Mouse (Mus musculus): Measurements from ENCODE around the gene Gm21969. TPM values are rescaled to one million over a fixed set of nuclear protein-coding genes. Genes with fewer than 3 reads are reported as not detected.

Gene Gm21969
- polyA plus RNA-seq, 1 experiment from 2014 or later: not detected

- Histone ChIP-seq H3K27ac (ENCODE audit: poor library complexity, severe bottlenecking) (peak overlapping the region; percentile 96), H3K27me3 (replicated peaks) (no peaks in the 10 kb centered on the region), H3K9me3 (replicated peaks) (no peaks in the 10 kb centered on the region), H3K4me3 (peak overlapping the region; percentile 30), H3K4me1 (replicated peaks) (peaks cover 87% of the 10 kb centered on the region), H3K9ac (peak overlapping the region; percentile 67), H3K4me2 (peak overlapping the region; percentile 67), H3K36me3 (no peaks in the 10 kb centered on the region)
- WGBS: under 1% methylated on average over 12 of the region's 12 CpGs
- peak; percentile 83 for ATAC-seq (ENCODE audit: insufficient number of reproducible peaks, low FRiP score)
Observed at GRCm38 (mm10) chr4:139598950-139599518, 4.0 kb upstream of the Gm21969 start.

- peaks cover 66% of the 10 kb centered on the region for H3K4me1 ChIP-seq (replicated peaks)
- ATAC-seq (ENCODE audit: insufficient number of reproducible peaks, low FRiP score): no peak
- H3K4me3 ChIP-seq: no peak overlapping the region
- H3K9me3 ChIP-seq (replicated peaks): no peaks in the 10 kb centered on the region
- H3K27me3 ChIP-seq (replicated peaks): no peaks in the 10 kb centered on the region
- H3K4me2 ChIP-seq: peak overlapping the region; percentile 41
- WGBS: 30% methylated on average over 7 of the region's 7 CpGs
- peaks cover 21% of the 10 kb centered on the region for H3K36me3 ChIP-seq
- peak overlapping the region; percentile 86 for H3K27ac ChIP-seq (ENCODE audit: poor library complexity, severe bottlenecking)
- peak overlapping the region; percentile 44; the same call in 1 of the 2 replicates for H3K9ac ChIP-seq
Observed at GRCm38 (mm10) chr4:139601519-139602356, 1.2 kb upstream of the Gm21969 start.

GRCm38 (mm10) chr4:139605216-139605615 lies 2.2 kb downstream of the Gm21969 start:
- H3K4me3 ChIP-seq: no peak overlapping the region
- H3K4me1 ChIP-seq (replicated peaks): peaks cover 31% of the 10 kb centered on the region
- H3K9ac ChIP-seq: no peak overlapping the region
- no peak overlapping the region for H3K27ac ChIP-seq (ENCODE audit: poor library complexity, severe bottlenecking)
- no peaks in the 10 kb centered on the region for H3K27me3 ChIP-seq (replicated peaks)
- WGBS: 83% methylated on average over 11 of the region's 11 CpGs
- H3K36me3 ChIP-seq: peaks cover 45% of the 10 kb centered on the region
- no peak for ATAC-seq (ENCODE audit: insufficient number of reproducible peaks, low FRiP score)
- H3K9me3 ChIP-seq (replicated peaks): no peaks in the 10 kb centered on the region
- H3K4me2 ChIP-seq: no peak overlapping the region

GRCm38 (mm10) chr4:139606732-139607131 lies 3.7 kb downstream of the Gm21969 start:
- Histone ChIP-seq H3K4me3 (no peak overlapping the region), H3K27ac (ENCODE audit: poor library complexity, severe bottlenecking) (no peak overlapping the region), H3K36me3 (peaks cover 45% of the 10 kb centered on the region), H3K27me3 (replicated peaks) (no peaks in the 10 kb centered on the region), H3K4me1 (replicated peaks) (peaks cover 20% of the 10 kb centered on the region), H3K4me2 (no peak overlapping the region), H3K9ac (no peak overlapping the region), H3K9me3 (replicated peaks) (no peaks in the 10 kb centered on the region)
- WGBS: 88% methylated on average over 5 of the region's 5 CpGs
- ATAC-seq (ENCODE audit: insufficient number of reproducible peaks, low FRiP score): no peak

- H3K4me1 ChIP-seq (replicated peaks): 0 out of 2 replicates have a peak, but pooled peaks cover 4% of the 10 kb centered on the region
- no peak overlapping the region for H3K4me2 ChIP-seq
- peaks cover 62% of the 10 kb centered on the region for H3K36me3 ChIP-seq
- no peak overlapping the region for H3K4me3 ChIP-seq
- peaks cover 9% of the 10 kb centered on the region; the same call in 1 of the 2 replicates for H3K9me3 ChIP-seq (replicated peaks)
- H3K27me3 ChIP-seq (replicated peaks): no peaks in the 10 kb centered on the region
- 62% methylated on average over 4 of the region's 4 CpGs for WGBS
- no peak overlapping the region for H3K27ac ChIP-seq (ENCODE audit: poor library complexity, severe bottlenecking)
- no peak overlapping the region for H3K9ac ChIP-seq
- ATAC-seq (ENCODE audit: insufficient number of reproducible peaks, low FRiP score): no peak
Observed at GRCm38 (mm10) chr4:139608975-139609374, 6.0 kb downstream of the Gm21969 start.

- ATAC-seq (ENCODE audit: insufficient number of reproducible peaks, low FRiP score): no peak
- 53% methylated on average over 6 of the region's 6 CpGs for WGBS
- peaks cover 67% of the 10 kb centered on the region for H3K36me3 ChIP-seq
Observed at GRCm38 (mm10) chr4:139610954-139611353, 8.0 kb downstream of the Gm21969 start.

GRCm38 (mm10) chr4:139611542-139611953 lies 8.6 kb downstream of the Gm21969 start:
- 4% methylated on average over 10 of the region's 10 CpGs for WGBS
- H3K4me3 ChIP-seq: 0 out of 2 replicates have a peak overlapping the region, but pooled peaks have one; percentile 14
- H3K36me3 ChIP-seq: peaks cover 61% of the 10 kb centered on the region
- H3K27me3 ChIP-seq (replicated peaks): no peaks in the 10 kb centered on the region
- H3K9me3 ChIP-seq (replicated peaks): peaks cover 10% of the 10 kb centered on the region; the same call in 1 of the 2 replicates
- H3K4me1 ChIP-seq (replicated peaks): peaks cover 14% of the 10 kb centered on the region
- peak overlapping the region; percentile 59 for H3K4me2 ChIP-seq
- ATAC-seq (ENCODE audit: insufficient number of reproducible peaks, low FRiP score): peak; percentile 61
- peak overlapping the region; percentile 33; the same call in 1 of the 2 replicates for H3K9ac ChIP-seq
- peak overlapping the region; percentile 69 for H3K27ac ChIP-seq (ENCODE audit: poor library complexity, severe bottlenecking)

More at GRCm38 (mm10) chr4:139610954-139611353, 8.0 kb downstream of the Gm21969 start:
- peak overlapping the region; percentile 69 for H3K27ac ChIP-seq (ENCODE audit: poor library complexity, severe bottlenecking)
- H3K4me1 ChIP-seq (replicated peaks): peaks cover 11% of the 10 kb centered on the region
- H3K4me3 ChIP-seq: no peak overlapping the region
- H3K27me3 ChIP-seq (replicated peaks): no peaks in the 10 kb centered on the region
- H3K9me3 ChIP-seq (replicated peaks): peaks cover 10% of the 10 kb centered on the region; the same call in 1 of the 2 replicates
- H3K9ac ChIP-seq: no peak overlapping the region; the same call in 1 of the 2 replicates
- H3K4me2 ChIP-seq: peak overlapping the region; percentile 59; the same call in 1 of the 2 replicates

GRCm38 (mm10) chr4:139614524-139615260 lies 11.7 kb downstream of the Gm21969 start:
- H3K27me3 ChIP-seq (replicated peaks): no peaks in the 10 kb centered on the region
- peaks cover 10% of the 10 kb centered on the region; the same call in 1 of the 2 replicates for H3K9me3 ChIP-seq (replicated peaks)
- ATAC-seq (ENCODE audit: insufficient number of reproducible peaks, low FRiP score): no peak
- H3K9ac ChIP-seq: no peak overlapping the region
- no peak overlapping the region for H3K4me2 ChIP-seq
- peaks cover 20% of the 10 kb centered on the region for H3K4me1 ChIP-seq (replicated peaks)
- no peak overlapping the region for H3K27ac ChIP-seq (ENCODE audit: poor library complexity, severe bottlenecking)
- H3K4me3 ChIP-seq: no peak overlapping the region
- WGBS: 87% methylated on average over 21 of the region's 21 CpGs
- peaks cover 45% of the 10 kb centered on the region for H3K36me3 ChIP-seq

- ATAC-seq (ENCODE audit: insufficient number of reproducible peaks, low FRiP score): peak; percentile 92
- peaks cover 10% of the 10 kb centered on the region; the same call in 1 of the 2 replicates for H3K9me3 ChIP-seq (replicated peaks)
- 11% methylated on average over 24 of the region's 24 CpGs for WGBS
- H3K27ac ChIP-seq (ENCODE audit: poor library complexity, severe bottlenecking): peak overlapping the region; percentile 38; the same call in 1 of the 2 replicates
- H3K4me1 ChIP-seq (replicated peaks): peaks cover 16% of the 10 kb centered on the region
- H3K4me2 ChIP-seq: peak overlapping the region; percentile 71
- peak overlapping the region; percentile 63 for H3K9ac ChIP-seq
- peak overlapping the region; percentile 49 for H3K4me3 ChIP-seq
- peaks cover 49% of the 10 kb centered on the region for H3K36me3 ChIP-seq
- no peaks in the 10 kb centered on the region for H3K27me3 ChIP-seq (replicated peaks)
Observed at GRCm38 (mm10) chr4:139616276-139617000, 13.5 kb downstream of the Gm21969 start.

- peak overlapping the region; percentile 63; the same call in 1 of the 2 replicates for H3K9ac ChIP-seq
- H3K27me3 ChIP-seq (replicated peaks): no peaks in the 10 kb centered on the region
- peak overlapping the region; percentile 71 for H3K4me2 ChIP-seq
- H3K4me1 ChIP-seq (replicated peaks): peaks cover 15% of the 10 kb centered on the region
- 55% methylated on average over 3 of the region's 3 CpGs for WGBS
- H3K27ac ChIP-seq (ENCODE audit: poor library complexity, severe bottlenecking): no peak overlapping the region
- peaks cover 10% of the 10 kb centered on the region; the same call in 1 of the 2 replicates for H3K9me3 ChIP-seq (replicated peaks)
- H3K36me3 ChIP-seq: peaks cover 49% of the 10 kb centered on the region
- no peak for ATAC-seq (ENCODE audit: insufficient number of reproducible peaks, low FRiP score)
- H3K4me3 ChIP-seq: peak overlapping the region; percentile 49
Observed at GRCm38 (mm10) chr4:139617001-139617364, 14.0 kb downstream of the Gm21969 start.
